Mouse (Mus musculus) neural tube, embryonic 12.5 days (tissue): ENCODE measurements around the gene 4930518I15Rik. TPM values are rescaled to one million over a fixed set of nuclear protein-coding genes. Genes with fewer than 3 reads are reported as not detected.
"Not testable (repeated sequence)": the region's sequence is repeated elsewhere in the genome, so short reads cannot be mapped to it uniquely, and the experiment has no call there.

Source experiments
- ATAC-seq: fragments of 200-750 bp; cut with Nextera tagmentation; 2 replicates; pipeline ENCODE4 v1.8.0; 2017; ENCODE audit warnings: low read depth, mild to moderate bottlenecking, moderate TSS enrichment, moderate library complexity; ENCODE audit not compliant: low FRiP score
- H3K27ac ChIP-seq: fragments of 300-500 bp; sonication (generic); 2 replicates; pipeline ENCODE4 v1.5.1; 2016
- H3K27me3 ChIP-seq: fragments of 300-500 bp; sonication (generic); replicated peaks from 2 replicates; pipeline ENCODE4 v1.6.1; 2016; ENCODE audit warnings: mild to moderate bottlenecking
- H3K36me3 ChIP-seq: fragments of 300-500 bp; sonication (generic); 2 replicates; pipeline ENCODE4 v1.6.1; 2016; ENCODE audit warnings: mild to moderate bottlenecking
- H3K4me1 ChIP-seq: fragments of 300-500 bp; sonication (generic); 2 replicates; pipeline ENCODE4 v1.6.1; 2016
- H3K4me2 ChIP-seq: fragments of 300-500 bp; sonication (generic); replicated peaks from 2 replicates; pipeline ENCODE4 v1.6.1; 2016; ENCODE audit warnings: mild to moderate bottlenecking
- H3K4me3 ChIP-seq: fragments of 300-500 bp; sonication (generic); 2 replicates; pipeline ENCODE4 v1.5.1; 2016
- H3K9ac ChIP-seq: fragments of 300-500 bp; sonication (generic); 2 replicates; pipeline ENCODE4 v1.6.1; 2016; ENCODE audit warnings: mild to moderate bottlenecking
- H3K9me3 ChIP-seq: fragments of 300-500 bp; sonication (generic); 2 replicates; pipeline ENCODE4 v1.6.1; 2016; ENCODE audit warnings: mild to moderate bottlenecking
- WGBS: fragments of 180-500 bp; shearing (Covaris S2); methylation state at CpG from one replicate; pipeline ENCODE4 v1.1.7; 2016; 5-methylcytosine and 5-hydroxymethylcytosine counted together
- polyA plus RNA-seq: library from polyadenylated mRNA; unstranded; fragments of >200 nt; fragmentation: Nextera tagmentation; extraction: Ambion mirVana; gene quantifications from 2 replicates; pipeline ENCODE4 v1.2.1, GENCODE M21; 2016

4930518I15Rik gene
- polyA plus RNA-seq, result 10.7 and 10.9 TPM in 2 replicates

DNA sequence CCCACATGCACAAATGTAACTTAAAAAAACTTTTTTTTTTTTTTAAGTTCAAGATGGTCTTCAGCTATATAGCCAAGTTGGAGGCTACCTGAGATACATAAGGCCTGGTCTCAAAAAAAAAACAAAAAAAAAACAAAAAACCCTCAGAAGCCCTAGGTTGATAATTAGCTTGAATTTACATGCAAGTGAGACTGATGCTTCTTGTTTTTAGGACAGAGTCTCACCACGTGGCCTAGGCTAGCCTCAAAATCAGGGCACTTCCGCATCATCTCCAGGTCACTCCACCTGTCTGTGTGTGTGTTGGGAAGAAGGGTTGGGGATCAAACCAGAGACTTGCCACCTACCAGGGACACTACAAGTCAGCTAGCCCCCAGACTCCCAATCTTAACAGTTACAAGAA lies at the start of gene 4930518I15Rik:
4930518I15Rik (minus strand) TSS at position 112 of the 400 bp plus-strand sequence.
- WGBS, result 90% methylated on average over 2 of the region's 2 CpGs
- H3K9me3 ChIP-seq, result no peaks in the 10 kb centered on the region

DNA sequence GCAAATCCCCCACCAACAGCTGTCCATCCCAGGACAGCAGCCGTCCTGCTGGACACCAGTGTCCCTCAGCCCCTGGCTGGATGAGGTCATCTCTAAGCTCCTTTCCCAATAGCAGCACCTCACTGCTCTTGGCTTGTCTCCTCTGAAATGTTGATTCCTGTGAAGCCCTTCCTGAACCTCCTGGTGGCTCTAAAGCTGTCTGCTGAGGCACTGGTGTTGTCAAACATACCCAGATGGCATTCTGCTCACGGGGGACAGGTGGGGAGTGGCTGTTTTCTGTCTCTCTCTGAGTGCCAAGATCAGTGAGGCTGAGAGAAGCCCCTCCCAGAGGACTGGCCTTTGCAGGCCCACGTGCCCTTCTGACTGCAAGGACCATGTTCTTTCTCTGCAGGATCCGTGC lies 48.2 kb upstream of the 4930518I15Rik start:
- WGBS, result 29% methylated on average over 4 of the region's 4 CpGs
- H3K4me1 ChIP-seq, H3K27me3 ChIP-seq, H3K27ac ChIP-seq, ATAC-seq, H3K4me3 ChIP-seq, H3K4me2 ChIP-seq, H3K9me3 ChIP-seq, H3K36me3 ChIP-seq, H3K9ac ChIP-seq: not testable (repeated sequence)

More for the DNA sequence above, at the start of gene 4930518I15Rik:
- Histone ChIP-seq H3K4me3 (no peak within 1 kb of the TSS), H3K4me2 (no peak within 1 kb of the TSS), H3K36me3 (peaks cover 29% of the 10 kb centered on the region), H3K27ac (no peak within 1 kb of the TSS), H3K9ac (no peak within 1 kb of the TSS), H3K27me3 (no peaks in the 10 kb centered on the region), H3K4me1 (peaks cover 8% of the 10 kb centered on the region)
- ATAC-seq, result no peak

DNA sequence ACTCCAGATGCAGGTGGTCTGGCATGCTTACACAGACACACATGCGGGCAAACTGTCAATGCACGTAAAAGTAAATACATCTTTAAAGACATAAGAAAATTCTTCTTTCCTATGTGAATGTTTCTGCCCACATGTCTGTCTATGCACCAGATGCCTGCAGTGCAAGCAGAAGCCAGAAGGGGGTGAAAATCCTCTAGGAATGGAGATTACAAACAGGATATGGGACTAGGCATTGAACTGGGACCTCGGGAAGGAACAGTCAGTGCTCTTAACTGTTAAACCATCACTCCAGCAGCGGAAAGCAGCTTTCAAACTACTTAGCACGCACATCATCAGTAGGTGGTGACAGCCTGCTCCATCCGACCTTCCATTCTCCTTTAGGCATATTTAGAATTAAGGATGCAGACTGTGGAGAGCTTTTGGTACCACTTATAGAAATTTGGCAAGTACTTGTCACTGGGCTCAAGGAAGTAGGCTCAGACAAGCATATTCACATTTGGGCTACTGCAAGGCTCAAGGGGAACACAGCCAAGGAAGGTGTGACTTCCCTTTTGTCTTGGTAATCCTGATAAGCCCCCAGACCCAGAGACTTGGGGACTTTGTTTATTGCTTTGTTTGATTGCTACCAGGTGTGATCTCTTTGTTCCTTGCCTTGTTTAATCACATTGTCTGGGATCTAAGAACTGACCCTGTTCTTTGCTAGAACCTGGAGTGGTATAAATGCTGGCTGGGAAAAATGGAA lies 47.4 kb upstream of the 4930518I15Rik start:
- 27% methylated on average over 6 of the region's 6 CpGs for WGBS
- H3K36me3 ChIP-seq, result no peaks in the 10 kb centered on the region
- no peak overlapping the region for H3K9ac ChIP-seq
- H3K4me2 ChIP-seq, result no peak overlapping the region
- no peaks in the 10 kb centered on the region for H3K9me3 ChIP-seq
- ATAC-seq, result no peak
- no peak overlapping the region for H3K4me3 ChIP-seq
- H3K4me1 ChIP-seq, result no peaks in the 10 kb centered on the region
- H3K27ac ChIP-seq, result no peak overlapping the region
- no peaks in the 10 kb centered on the region for H3K27me3 ChIP-seq

DNA sequence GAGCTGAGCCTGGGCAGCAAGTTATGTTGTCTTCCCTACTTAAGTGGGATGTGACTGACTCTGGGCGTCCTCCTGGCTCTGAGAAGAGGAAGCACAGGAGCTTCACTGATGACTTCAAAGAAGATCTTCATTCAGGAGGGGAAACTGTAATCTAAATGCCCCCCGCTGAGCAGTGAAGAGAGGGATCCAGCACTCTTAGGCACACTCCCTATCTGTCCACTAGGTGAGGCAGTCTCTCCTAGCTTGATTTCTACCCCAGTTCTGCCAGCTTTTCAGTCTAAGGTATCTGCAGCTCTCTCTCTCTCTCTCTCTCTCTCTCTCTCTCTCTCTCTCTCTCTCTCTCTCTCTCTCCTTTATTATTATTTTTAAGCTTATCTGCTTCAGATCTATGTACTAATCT lies 45.6 kb upstream of the 4930518I15Rik start:
- Histone ChIP-seq H3K9ac (no peak overlapping the region), H3K4me2 (no peak overlapping the region), H3K4me3 (no peak overlapping the region), H3K9me3 (no peaks in the 10 kb centered on the region), H3K4me1 (no peaks in the 10 kb centered on the region), H3K27me3 (no peaks in the 10 kb centered on the region), H3K36me3 (no peaks in the 10 kb centered on the region), H3K27ac (no peak overlapping the region)
- no peak for ATAC-seq
- WGBS, result 31% methylated on average over 2 of the region's 2 CpGs

DNA sequence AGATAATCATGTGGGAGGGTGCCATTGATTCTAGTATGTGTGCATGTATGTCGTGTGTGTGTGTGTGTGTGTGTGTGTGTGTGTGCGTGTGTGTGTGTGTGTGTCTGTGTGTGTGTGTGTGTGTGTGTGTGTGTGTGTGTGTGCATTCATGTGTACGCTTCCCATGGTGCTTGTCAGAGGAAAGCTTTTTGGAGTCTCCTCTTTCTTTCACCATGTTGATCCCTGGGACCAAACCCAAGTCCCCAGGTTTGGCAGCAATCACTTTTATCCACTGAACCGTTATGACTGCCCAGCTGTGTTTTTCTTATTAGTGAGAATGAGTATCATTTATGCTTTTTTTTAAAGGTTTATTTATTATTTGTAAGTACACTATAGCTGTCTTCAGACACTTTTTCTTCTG lies 44.7 kb upstream of the 4930518I15Rik start:
- H3K9me3 ChIP-seq, H3K36me3 ChIP-seq, H3K4me3 ChIP-seq, H3K27me3 ChIP-seq, H3K4me1 ChIP-seq, H3K27ac ChIP-seq, ATAC-seq, H3K9ac ChIP-seq, H3K4me2 ChIP-seq: not testable (repeated sequence)
- WGBS, result 87% methylated on average over 4 of the region's 4 CpGs

DNA sequence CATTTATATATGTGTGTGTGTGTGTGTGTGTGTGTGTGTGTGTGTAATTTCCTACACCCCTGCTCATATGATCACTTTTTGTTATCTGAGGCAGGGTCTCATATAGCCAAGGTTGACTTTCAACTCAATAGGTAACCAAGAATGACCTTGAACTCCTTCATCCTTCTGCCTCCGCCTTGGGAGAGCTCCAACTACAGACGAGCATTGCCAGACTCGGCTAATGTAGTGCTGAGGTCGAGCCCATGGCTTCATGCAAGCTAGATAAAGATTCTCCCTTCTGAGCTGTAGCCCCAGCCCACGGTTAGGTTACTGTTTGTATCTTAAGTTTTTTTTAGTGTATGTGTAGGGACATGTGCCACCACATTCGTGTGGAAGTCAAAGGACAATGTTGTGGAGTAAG lies 44.1 kb upstream of the 4930518I15Rik start:
- H3K27me3 ChIP-seq, result no peaks in the 10 kb centered on the region
- no peak for ATAC-seq
- H3K4me2 ChIP-seq, result no peak overlapping the region
- no peaks in the 10 kb centered on the region for H3K4me1 ChIP-seq
- no peak overlapping the region for H3K4me3 ChIP-seq
- H3K36me3 ChIP-seq, result no peaks in the 10 kb centered on the region
- H3K9me3 ChIP-seq, result no peaks in the 10 kb centered on the region
- no peak overlapping the region for H3K27ac ChIP-seq
- WGBS, result 82% methylated on average over 6 of the region's 6 CpGs
- no peak overlapping the region for H3K9ac ChIP-seq

DNA sequence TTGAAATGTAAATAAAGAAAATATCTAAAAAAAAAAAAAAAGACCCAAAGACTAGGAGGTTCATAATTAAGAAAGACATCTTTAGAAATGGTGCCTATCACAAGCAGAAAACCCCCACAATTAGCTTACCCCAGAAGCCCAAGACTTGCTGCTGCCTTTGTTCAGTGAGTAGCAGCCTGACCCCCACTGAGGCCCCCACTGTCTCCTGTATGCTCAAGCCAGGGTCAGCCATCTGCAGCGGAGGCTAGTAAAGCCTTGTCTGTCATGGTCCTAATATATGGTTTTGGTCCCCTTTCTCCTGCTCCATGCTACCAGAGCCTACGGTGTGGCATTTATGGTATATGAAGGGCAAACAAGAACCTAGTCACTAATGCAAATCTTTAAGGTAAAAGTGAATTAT lies 43.6 kb upstream of the 4930518I15Rik start:
- Histone ChIP-seq H3K4me2 (no peak overlapping the region), H3K36me3 (no peaks in the 10 kb centered on the region), H3K4me1 (no peaks in the 10 kb centered on the region), H3K4me3 (no peak overlapping the region), H3K9me3 (no peaks in the 10 kb centered on the region), H3K9ac (no peak overlapping the region), H3K27ac (no peak overlapping the region), H3K27me3 (no peaks in the 10 kb centered on the region)
- WGBS, result 56% methylated on average over 2 of the region's 2 CpGs
- ATAC-seq, result no peak

DNA sequence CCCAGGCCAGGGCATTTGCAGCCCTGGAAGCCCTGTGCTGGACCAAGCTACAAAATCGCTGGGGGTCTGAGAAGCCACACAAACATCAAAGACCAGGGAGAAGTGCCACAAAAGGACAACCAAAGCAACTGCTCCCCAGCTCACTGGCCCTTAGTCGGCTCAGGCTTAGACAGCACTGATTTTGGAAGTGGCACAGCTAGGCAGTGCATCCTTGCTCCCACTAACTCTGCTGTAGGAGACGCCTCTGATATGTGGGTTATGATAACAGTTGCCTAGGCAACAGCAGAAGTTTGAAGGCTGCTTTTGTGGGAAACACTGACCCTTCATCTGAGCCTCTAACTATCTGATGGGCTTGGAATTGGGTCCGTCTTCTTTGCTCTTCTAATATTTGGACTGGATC lies 41.4 kb upstream of the 4930518I15Rik start:
- H3K9ac ChIP-seq, result no peak overlapping the region
- no peaks in the 10 kb centered on the region for H3K4me1 ChIP-seq
- WGBS, result 82% methylated on average over 4 of the region's 4 CpGs
- ATAC-seq, result no peak
- H3K27ac ChIP-seq, result no peak overlapping the region
- H3K36me3 ChIP-seq, result no peaks in the 10 kb centered on the region
- H3K4me2 ChIP-seq, result no peak overlapping the region
- H3K27me3 ChIP-seq, result no peaks in the 10 kb centered on the region
- no peaks in the 10 kb centered on the region for H3K9me3 ChIP-seq
- H3K4me3 ChIP-seq, result no peak overlapping the region

DNA sequence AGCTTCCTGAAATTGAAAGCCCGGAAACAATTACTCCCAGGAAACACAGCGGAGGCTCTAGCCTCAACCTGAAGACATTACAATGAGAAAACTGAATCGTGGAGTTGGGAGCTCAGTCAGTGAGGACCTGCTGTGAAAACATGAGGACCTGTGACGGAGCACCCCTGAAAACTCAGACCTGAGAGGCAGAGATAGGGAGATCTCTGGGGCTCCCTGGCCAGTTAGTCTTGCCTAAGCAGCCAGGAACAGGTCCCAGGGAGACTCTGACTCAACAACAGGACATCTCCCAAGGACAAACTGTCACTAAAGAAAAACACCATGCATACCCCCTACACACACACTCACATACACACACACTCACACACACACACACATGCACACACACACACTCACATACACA lies 40.6 kb upstream of the 4930518I15Rik start:
- Histone ChIP-seq H3K27me3 (no peaks in the 10 kb centered on the region), H3K4me1 (no peaks in the 10 kb centered on the region), H3K4me2 (no peak overlapping the region), H3K4me3 (no peak overlapping the region), H3K27ac (no peak overlapping the region), H3K9me3 (no peaks in the 10 kb centered on the region), H3K9ac (no peak overlapping the region), H3K36me3 (no peaks in the 10 kb centered on the region)
- 85% methylated on average over 4 of the region's 4 CpGs for WGBS
- no peak for ATAC-seq

DNA sequence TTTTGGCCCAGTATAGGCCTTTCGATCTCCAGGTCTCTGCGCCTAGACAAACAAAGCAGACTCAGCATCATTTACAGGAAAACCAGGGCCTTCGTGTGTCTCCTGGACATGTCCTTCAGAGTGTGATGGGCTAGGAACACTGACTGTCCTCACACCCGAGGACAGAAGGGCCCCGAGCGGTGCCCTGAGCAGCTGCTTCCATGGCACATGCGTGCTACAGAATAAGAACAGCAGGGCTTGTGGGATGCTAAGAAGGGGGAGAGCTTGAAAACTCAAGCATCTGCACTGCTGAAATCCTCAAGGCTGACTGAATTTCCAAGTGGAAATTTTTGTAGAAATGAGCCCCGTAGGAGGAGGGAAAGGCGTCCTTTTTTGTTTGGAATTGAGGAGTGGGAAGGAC lies 39.3 kb upstream of the 4930518I15Rik start:
- no peaks in the 10 kb centered on the region for H3K36me3 ChIP-seq
- peaks cover 4% of the 10 kb centered on the region; the same call in 1 of the 2 replicates for H3K4me1 ChIP-seq
- no peak for ATAC-seq
- H3K27ac ChIP-seq, result no peak overlapping the region
- no peaks in the 10 kb centered on the region for H3K9me3 ChIP-seq
- no peak overlapping the region for H3K9ac ChIP-seq
- no peak overlapping the region for H3K4me2 ChIP-seq
- H3K27me3 ChIP-seq, result no peaks in the 10 kb centered on the region
- WGBS, result 91% methylated on average over 9 of the region's 9 CpGs
- H3K4me3 ChIP-seq, result no peak overlapping the region

DNA sequence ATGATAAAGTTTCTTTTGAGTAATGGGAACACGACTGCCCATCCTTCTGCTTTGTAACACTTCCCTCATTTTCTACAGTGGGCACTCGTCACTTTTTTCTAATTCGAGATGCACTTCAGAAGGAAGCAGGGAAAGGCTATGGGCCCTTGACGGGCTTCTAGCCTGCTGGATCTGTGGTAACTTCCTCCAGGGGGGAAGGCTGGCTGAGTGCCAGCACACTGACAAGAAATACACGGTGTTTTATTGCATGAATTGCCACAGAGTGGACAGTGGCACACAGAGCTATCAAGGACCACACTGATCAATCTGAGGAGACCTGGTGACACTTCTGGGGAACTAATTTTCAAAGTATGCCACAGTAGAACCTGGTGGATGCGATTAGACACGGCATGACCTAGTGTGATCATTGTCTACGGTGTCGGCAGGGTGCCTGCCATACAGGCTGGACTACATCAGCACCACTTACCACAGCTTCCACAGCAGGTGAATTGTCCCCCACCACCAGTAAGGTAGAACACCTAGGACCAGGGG lies 38.7 kb upstream of the 4930518I15Rik start:
- no peak for ATAC-seq
- 77% methylated on average over 9 of the region's 9 CpGs for WGBS
- Histone ChIP-seq H3K27ac (no peak overlapping the region), H3K27me3 (no peaks in the 10 kb centered on the region), H3K4me2 (no peak overlapping the region), H3K9ac (no peak overlapping the region), H3K4me3 (no peak overlapping the region), H3K4me1 (peaks cover 4% of the 10 kb centered on the region; the same call in 1 of the 2 replicates), H3K36me3 (no peaks in the 10 kb centered on the region), H3K9me3 (no peaks in the 10 kb centered on the region)

DNA sequence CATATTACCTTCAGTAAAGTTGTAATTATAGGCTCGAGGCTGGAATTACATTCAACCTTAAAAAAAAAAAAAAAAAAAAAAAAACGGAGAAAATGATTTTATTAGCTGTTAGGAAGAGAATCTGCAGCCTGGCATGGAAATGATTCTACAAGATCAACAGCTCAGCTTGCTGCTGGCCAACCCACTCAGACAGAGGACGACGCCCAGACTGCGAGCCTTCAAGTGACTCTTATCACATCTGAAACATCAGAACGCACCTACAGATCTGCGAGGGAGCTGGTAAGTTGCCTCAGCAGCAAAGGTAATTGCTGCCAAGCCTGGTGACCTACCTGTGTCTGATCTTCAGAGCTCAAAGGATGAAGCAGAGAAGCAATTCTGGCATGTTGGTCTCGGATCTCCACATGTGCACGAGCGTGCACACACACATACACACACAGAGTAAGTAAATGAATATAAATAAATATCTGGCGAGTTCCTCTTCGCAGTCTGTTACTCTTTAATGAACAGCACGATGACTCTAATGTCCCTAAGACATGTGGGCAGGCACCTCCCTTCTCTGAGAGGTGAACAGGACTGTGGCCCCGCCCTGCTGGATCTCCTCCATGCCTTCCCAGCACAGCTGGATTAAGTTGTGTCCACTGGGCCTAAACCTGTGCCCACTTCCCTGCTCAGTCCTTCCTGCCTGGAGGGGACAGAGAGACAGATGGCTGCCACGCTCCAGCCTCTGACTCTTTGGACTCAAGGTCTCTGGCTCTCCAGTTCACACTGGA lies 36.9 kb upstream of the 4930518I15Rik start:
- H3K9me3 ChIP-seq, result no peaks in the 10 kb centered on the region
- H3K4me3 ChIP-seq, result no peak overlapping the region
- H3K9ac ChIP-seq, result no peak overlapping the region
- H3K4me2 ChIP-seq, result no peak overlapping the region
- 85% methylated on average over 15 of the region's 15 CpGs for WGBS
- H3K4me1 ChIP-seq, result peaks cover 4% of the 10 kb centered on the region; the same call in 1 of the 2 replicates
- H3K36me3 ChIP-seq, result no peaks in the 10 kb centered on the region
- H3K27me3 ChIP-seq, result no peaks in the 10 kb centered on the region
- H3K27ac ChIP-seq, result no peak overlapping the region
- no peak for ATAC-seq
